Mouse (Mus musculus): ENCODE results near the gene Kalrn. TPM values are rescaled to one million over a fixed set of nuclear protein-coding genes. Genes with fewer than 3 reads are reported as not detected.
"Not testable (repeated sequence)": the region's sequence is repeated elsewhere in the genome, so short reads cannot be mapped to it uniquely, and the experiment has no call there.

The Kalrn gene
- total RNA-seq, 2 experiments from 2014 or later: 16.3 to 17.8 TPM

DNA sequence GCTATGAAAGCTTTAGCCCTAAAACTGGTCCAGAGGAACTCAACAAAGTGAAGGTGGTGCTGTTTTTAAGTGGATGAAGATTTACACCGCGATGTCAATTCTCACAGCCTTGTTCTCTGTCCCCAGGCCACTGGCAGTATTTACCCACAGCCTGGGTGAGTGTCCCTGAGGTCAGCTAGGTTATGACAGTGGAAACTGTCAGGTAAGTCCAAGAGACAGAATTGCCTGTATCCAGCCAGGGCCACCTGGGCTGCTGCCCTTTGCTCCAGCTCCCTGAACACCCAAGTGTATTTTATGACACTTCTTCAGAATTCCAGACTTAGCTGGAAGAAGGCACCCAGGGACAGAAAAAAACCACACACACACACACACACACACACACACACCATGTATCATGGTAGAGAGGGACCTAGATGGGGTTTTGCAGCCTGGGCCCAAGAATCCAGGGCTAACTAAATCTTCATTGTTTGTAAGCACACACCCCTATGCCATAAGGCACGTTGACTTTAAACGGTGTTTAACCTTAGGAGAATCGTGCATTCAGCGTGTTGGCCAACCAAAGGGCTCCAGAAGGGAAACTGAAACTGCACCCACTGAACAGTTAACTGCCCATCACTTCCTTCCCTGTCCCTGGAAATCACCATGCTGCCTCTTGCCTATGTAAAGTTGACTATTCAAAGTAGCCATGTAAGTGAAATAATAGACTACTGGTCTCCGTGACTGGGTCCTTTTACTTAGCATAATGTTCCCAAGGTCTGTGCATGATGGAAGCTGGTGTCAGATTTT is 462.3 kb downstream of the Kalrn start:
- no peak for DNase-seq

DNA sequence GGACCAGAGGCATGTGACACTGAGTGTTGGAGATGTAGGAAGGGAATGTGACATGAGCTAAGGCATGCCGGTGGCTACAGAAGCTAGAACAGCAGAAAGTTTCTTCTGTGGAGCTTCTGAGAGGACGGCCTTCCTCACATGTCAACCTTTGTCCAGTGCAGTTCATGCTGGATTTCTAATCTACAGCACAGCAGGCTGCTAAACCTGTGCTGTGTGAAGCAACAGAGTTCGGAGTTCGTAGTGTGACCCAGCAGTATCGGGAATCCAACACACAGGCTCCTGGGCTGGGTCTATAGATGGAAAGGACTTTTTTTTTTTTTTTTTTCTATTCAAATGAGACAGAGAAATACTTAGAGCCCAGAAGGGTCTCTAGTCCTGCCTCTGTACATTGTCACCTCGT is 468.9 kb downstream of the Kalrn start:
- DNase-seq: no peak

DNA sequence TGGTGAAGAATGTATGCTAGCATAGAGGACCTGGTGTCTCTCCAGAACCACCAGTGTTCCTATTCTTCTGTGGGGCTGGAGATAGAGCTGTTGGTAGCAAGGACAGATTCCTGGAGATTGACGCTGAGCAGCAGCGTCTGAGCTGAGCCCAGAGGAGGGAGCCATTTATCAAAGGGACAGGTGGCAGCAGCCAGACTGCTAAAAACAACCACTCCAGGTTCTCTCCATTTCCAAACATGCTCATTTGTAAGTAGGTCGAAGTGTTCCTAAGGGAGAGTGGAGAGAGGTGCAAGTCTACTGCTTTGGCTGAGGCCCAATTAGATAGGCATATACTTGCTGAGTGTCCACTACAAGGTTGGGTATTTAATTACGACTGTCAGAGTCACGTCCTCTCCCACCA is 470.6 kb downstream of the Kalrn start:
- DNase-seq: no peak

DNA sequence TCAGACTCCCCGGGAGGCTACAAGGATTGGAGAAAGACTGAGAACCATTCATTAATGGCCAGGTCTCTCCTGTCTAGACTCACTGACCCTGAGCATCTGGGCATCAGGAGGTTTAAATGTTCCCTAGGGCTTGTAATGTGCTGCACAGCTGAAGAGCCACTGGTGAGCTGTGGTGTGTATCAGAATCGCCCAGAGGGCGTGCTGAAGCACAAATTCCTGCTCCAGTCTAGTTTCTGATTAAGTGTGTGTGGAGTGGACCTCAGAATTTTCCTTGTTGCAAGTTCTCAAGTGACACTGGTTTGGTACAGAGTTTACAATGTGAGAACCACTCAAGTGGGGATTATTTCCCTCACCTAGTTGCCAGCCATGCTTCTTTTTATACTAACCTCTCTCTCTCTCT is 473.5 kb downstream of the Kalrn start:
- no peak for DNase-seq

DNA sequence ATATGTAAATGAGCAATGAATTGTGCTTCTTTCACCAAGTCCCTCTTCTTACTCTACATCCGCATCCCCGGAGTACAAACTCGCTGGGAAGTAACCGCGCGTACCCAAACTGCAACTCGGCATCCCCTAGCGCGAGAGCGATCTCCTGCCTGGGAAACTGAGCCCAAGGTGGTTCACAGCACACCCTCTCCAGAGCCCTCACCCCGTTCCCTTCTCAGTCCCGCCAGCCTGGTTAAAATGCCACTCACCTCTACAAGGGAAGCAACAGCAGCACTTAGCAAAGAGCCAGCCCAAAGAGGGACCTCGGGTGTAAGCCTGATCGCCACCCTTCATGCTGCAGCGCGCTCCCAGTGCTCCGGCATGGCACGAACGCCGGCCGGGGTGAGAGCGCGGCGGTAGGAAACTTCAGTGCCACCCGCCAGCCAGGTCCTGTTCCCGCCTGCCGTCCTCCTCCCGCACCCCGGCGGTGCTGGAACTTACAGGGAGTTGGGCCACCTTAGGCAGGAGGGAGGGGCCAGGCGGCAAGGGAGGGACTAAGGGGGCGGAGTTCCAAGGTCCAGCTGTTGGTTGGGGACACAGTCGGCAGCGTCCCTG is 477.7 kb downstream of the Kalrn start:
- peak; percentile 86 for DNase-seq

DNA sequence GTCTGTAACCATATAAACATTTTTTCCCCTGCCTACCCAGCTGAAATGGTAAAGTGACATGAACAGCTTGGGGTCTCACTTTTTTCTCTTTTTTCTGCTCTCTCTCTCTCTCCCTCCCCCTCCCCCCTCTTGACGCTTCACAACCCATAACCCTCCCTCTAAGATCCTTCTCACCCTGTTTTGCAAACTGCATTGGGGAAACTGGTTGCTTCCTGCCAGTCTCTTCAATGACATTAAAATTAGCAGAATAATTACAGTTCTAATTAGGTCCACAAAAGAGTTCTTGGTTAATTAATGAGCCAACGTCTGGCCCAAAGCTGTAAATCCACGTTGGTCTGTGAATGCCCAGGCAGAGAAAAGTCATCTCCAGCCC is 478.3 kb downstream of the Kalrn start:
- DNase-seq: no peak

DNA sequence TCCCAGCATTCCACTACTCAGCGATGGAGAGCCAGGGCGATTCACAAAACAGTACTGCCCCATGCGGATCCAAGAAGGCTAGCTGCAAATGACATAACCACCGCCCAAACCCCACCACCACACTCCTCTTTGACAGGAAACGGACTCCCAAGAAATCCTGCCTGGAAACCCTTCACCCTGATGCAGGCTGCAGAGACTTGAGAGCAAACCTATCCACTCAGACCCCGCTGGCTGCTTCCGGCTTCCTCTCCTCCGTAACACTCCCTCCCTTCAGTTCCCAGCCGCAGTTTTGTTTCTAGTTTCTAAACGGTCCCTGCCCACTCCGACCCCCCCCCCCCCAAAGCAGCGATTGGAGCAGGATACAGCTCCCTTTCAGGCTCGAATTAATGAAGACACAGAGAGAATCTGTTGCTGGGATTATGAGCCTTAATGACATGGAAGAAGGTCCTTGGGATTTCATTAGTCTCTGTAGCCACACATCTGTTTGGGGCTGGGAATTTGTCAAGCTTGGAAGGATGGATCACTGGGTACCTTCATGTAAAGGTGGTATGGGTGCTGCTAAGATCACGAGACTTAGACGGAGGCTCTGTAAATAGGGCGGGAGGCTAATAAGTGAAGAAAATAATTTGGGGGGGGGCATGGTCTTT is 478.8 kb downstream of the Kalrn start:
- DNase-seq: peak; percentile 38

DNA sequence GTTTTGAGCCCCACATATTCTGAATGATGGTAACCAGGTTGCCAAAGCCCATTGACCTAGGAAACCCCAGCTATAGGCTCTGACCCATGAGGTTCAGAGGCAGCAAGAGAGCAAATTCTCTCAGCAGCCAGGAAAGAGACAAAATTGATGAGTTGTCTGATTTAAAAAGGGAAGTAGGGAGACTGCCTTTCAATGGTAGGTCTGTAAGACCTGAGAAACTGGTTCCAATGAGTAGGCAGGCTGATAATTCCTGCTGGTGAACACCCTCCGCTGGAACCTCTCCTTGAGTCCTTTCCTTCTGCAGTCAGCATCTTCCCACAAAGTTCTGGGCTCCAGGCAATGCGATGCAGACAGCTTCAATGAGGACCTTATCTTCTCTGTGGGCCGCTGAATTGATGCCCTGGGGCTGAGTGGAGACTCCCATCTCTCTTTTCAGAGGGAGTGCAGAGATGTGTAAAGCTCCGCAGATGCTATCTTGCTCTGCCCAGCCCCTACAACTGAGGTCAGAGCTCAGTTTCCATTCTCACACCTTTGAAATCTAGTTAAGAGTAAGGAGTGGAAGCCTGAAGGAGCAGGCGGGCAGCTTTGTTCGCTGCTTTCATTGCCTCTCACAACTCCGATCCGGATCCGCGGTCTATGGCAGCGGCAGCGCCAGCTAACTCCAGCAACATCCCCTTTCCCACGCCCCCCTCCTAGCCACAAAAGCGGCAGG is 479.4 kb downstream of the Kalrn start:
- DNase-seq: no peak

DNA sequence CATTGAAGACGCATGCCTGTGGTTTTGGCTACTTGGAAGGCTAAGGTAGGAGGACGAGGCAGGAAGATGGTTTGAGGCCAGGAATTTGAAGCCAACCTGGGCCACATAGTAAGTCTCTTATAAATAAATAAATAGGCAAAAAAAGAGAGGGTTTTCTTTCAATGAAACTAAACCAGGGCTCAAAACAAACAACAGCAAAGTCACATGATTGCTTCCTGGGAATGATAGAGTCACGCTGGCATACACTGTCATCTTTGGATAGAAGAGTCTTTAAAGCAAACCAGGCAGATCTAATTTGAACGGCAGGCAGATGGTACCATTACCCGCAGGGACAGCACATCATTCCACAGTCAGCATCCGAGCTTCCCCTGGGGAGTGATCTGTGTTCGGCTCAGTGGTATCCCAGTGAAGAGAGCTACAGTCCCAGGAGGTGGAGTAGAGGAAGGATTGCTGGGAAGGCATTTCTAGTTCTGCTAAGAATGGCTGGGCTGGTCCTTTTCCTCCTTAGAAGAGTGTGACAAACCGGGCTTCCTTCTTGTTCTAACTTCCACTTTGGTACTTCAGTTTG is 483.7 kb downstream of the Kalrn start:
- no peak for DNase-seq

DNA sequence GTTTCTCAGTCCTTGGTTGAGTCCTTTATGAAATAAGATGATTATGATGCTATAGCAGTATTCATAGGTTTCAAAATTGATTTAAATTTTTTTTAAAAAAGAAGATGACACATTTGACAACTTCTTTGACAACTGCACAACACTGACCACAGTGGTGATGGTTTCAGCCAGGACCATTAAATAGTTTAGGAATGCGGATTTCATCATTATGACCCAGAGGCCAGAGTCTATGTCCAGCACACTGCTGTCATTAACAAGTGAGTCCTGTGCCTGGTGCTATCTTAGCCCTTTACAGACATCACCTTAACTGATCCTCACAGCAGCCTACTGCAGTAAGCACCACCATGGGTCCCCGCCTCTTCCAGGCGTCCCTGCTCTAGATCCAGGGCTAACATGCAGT is 484.3 kb downstream of the Kalrn start:
- no peak for DNase-seq

DNA sequence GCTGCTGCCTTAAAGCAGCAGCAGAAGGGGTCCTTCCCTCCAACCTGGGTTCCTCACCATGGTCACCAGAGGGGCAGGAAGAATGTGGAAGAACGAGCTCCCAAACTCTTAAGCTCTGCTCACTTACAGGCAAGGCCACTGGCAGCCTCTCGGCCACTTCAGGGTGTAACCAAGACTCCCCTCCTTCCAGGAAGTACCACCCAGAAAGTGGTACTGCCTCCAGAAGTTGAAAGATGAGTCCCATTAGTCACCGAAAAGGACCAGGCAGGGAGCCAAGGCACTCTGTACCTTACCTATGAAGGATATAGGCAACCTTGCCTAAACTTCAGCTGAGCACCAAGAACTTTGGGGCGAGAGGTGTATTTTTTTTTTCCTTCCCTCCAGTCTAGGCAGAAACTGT is 485.0 kb downstream of the Kalrn start:
- DNase-seq: no peak

DNA sequence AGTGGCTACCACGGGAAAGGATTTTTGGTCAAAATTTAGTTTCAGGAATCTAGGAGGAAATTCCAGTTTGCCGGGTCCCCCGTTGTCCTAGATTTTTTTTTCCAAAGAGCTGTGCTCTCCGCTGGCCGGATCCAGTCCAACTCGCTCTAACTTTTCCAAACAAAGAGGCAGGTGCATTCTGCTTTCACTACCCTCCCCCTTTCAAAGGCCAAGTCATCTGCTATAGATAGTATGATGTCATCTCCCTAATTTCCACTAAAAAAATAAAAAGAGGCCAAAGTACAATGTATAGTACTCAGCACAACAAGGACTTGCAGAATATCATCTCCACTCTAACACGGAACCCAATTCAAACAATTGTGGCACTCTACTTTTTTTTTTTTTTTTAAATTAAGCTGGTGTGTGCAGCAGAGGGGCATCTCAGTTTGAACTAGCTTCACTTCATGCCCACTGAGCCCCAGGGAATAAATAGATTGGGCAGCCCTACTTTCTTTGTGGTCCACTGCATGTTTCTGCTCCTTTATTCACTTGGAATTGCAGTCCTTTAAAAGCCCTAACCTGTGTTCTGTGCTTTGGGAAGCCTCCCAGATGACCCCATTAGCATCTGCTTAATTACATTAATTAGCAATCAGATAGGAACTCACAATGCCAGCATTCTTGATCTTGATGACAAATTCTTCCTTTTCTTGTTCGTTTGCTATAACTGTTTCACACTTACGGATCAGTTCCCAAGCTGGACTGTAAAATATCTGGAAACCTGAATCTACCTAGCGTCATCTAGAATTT is 489.0 kb downstream of the Kalrn start:
- no peak for DNase-seq

DNA sequence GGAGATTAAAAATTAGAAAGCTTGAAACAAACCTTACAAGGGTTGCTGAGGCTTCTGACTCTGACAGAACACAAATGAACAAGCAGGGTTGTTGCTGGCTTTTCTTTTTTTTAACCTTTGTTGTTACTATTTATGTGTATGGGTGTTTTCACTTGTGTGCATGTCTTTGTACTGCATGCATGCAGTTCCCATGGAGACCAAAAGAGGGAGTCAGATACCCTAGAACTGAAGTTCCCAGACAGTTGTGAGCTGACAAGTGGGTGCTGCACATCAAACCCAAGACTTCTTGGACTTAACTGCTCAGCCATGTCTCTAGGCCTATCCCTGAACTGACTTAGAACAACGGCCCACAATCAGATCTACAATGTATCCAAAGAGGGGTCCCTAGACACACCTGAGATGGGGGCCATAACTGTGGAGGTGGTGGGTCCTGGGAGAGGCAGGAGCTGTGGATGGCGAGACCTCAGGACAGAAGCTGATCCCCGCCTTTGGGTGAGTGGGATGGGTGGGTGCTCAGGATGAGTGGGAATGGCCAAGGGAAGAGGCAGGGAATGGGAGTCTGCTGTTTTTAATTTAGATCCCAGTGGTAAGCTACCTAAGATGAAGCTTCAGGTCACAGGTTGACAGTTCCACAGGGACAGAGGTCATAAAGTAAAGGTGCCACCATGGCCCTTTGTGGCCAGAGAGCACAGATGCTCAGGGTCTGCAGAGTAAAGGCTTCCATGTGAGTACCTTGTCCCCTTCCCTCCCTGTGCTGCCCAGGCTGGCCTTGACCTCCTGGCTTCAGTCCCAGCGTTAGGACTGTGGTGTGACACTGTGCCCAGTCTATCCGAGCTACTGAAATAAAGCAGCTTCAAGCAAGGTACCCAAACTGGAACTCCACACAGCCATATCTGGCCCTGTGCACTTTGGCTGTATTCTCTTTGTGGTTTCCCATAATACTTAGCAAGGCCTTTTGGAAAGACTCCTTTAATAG is 490.6 kb downstream of the Kalrn start:
- DNase-seq: peak; percentile 28

DNA sequence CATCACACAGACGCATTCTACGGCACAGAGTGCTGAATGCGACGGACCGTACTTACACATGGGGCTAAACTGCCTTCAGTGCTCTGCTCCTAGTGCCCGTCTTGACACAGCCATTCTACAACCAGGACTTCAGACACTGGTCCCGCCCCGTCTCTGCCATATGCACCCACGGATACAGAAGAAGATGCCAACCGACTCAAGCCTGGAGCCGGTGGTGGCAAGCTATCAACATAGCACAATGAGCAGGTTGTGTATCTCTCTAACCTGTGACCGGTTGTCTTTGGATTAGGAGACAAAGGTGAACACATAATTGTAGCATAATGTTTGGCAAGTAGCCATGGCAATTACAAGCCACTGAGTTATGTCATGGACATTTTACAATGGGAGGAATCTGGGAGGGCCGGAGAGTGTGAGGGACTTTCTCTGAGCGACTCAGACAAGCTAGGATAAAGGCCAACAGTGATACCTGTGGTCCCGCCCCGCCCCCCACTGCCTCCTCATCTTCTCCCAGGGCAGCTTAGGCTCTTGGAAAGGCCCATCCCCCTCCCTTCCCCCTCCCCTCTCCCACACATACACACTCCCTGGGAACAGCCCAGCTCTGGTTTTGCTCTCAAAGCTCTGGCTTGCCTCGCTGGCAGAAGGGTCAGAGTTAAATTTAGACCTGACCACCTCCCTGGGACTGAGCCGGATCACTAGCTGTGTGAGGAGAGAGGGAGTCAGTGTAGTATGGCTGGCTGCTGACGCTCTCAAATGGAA is 491.5 kb downstream of the Kalrn start:
- no peak for DNase-seq

DNA sequence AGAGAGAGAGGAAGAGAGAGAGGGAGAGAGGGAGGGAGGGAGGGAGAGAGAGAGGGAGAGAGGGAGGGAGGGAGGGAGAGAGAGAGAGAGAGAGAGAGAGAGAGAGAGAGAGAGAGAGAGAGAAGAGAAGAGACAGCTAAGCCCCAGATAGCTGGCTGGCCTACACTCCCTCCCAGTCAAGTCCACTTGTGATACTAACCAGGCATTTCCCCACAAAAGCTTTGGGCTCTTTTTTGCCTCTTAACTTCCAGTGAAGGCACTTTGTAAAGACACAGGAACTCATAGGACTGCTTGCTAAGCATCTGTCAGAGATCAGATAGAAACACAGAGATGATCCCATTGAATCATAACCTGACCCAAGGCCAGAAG is 492.0 kb downstream of the Kalrn start:
- DNase-seq: not testable (repeated sequence)

DNA sequence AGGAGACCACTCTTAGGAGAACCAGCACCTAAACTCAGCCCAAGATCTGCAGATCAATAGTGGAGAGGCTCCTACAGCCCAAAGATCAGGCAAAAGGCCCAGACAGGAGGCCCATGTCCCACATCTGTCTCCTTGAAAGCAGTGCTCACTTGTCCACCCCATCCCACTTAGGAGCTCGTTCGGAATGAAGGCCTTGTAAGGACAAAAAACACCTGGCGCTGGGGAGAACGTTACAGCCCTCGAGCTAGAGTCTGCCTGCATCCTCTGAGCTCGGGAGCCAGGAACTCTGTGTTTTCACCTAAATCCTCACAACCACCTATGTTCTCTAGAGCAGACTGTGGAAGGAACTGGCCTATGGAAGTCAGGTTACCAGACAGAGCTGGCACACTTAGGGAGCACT is 492.5 kb downstream of the Kalrn start:
- no peak for DNase-seq

DNA sequence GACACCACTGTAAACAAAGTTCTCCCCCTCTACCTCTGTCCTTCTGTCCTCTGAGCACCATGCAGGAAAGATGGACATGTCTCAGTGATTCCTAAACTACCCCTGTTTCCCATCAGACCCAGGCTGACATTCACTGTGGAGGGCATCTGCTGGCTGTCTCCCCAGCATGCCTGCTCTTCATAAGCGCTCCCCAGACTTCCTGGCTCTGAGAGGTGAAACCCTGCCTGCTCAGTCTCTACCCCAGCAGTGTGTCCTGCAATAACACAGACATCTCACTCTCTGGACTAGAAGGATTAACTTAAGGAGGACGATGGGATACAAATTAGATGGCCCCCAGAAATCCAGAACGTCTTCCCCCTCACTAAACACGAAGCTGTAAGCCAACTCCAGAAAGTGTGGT is 493.8 kb downstream of the Kalrn start:
- no peak for DNase-seq

DNA sequence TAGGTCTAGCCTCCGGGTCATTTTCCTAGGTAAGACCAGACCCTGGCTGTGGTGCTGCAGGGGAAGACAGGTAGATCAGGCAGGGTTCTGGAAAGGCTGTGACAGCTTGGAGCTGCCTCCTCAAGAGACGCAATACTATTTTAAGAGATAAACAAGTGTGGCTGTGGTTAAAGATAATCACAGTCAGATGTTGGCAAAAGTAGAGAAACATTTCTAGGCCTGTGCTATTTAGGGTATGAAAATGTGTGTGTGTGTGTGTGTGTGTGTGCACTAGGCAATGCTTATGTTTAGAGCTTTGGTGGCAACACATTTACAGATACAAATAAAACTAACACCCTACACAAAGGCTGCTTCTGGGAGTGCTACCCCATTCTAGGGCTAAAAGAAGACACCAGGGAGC is 494.6 kb downstream of the Kalrn start:
- DNase-seq: no peak

DNA sequence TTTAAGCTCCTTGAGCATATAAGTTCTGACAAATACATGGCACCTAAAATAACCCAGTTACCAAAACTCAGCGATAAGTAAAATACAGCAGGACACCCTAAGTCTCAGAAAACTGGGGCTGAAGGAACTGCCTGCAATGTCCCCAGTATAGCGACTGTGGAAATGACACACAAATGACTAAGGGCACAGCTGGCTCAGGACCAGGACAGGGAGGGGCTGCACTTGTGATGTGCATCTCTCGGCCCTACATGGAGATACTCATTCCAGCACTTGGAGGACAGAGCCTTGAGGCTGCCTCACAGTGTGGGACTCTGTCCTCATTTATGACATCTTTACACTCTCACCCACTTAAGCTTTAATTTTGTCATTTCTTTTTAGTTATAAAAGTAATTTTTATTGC is 497.2 kb downstream of the Kalrn start:
- peak; percentile 46 for DNase-seq

DNA sequence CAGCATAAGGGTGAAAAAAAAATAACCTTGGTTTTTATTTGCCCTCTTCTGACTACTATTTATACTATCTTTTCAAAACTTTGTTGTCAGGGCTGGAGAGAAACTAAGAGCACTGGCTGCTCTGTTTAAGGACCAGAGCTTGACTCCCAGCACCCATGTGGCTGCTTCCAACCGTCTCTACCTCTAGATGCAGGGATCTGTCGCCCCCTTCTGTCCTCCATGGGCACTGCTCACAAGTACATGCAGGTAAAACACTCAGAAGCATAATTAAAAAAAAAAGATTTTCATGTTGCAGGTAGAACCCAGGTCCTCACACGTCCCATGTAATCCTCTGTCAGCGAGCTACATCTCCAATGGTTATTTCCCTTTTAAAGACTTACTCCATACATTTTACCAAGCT is 499.4 kb downstream of the Kalrn start:
- no peak for DNase-seq

Measured in adrenal gland, postnatal 10 days (tissue).